Mouse (Mus musculus): ENCODE measurements at regions not wholly inside any gene's neighbourhood (a gene's known extent, or its start where the extent isn't known, plus 50 kb on each side); places are given as distances from the start of the nearest gene placed in this dataset.

- Histone ChIP-seq H3K9me3 (no peaks in the 10 kb centered on the region), H3K4me2 (no peak overlapping the region), H3K27ac (replicated peaks) (no peak overlapping the region), H3K27me3 (replicated peaks) (0 out of 2 replicates have a peak, but pooled peaks cover 3% of the 10 kb centered on the region), H3K4me1 (no peaks in the 10 kb centered on the region), H3K9ac (no peak overlapping the region), H3K36me3 (no peaks in the 10 kb centered on the region), H3K4me3 (no peak overlapping the region)
- no peak for ATAC-seq (ENCODE audit: extremely low read depth, insufficient number of reproducible peaks, low FRiP score, low TSS enrichment)
- WGBS, result 85% methylated on average over 2 of the region's 2 CpGs
Observed at GRCm38 (mm10) chr11:89867575-89867974, 90.1 kb upstream of the Ankfn1 start.

GRCm38 (mm10) chr11:89856184-89856769 lies 78.8 kb upstream of the Ankfn1 start:
- H3K27me3 ChIP-seq (replicated peaks), result no peaks in the 10 kb centered on the region
- no peak overlapping the region for H3K27ac ChIP-seq (replicated peaks)
- H3K9ac ChIP-seq, result no peak overlapping the region
- H3K9me3 ChIP-seq, result no peaks in the 10 kb centered on the region
- no peak overlapping the region for H3K4me3 ChIP-seq
- no peaks in the 10 kb centered on the region for H3K36me3 ChIP-seq
- ATAC-seq (ENCODE audit: extremely low read depth, insufficient number of reproducible peaks, low FRiP score, low TSS enrichment), result no peak
- WGBS, result 60% methylated on average over 9 of the region's 9 CpGs
- H3K4me2 ChIP-seq, result no peak overlapping the region
- no peaks in the 10 kb centered on the region for H3K4me1 ChIP-seq

- Histone ChIP-seq H3K4me1 (peaks cover 18% of the 10 kb centered on the region), H3K27me3 (replicated peaks) (no peaks in the 10 kb centered on the region), H3K9ac (no peak overlapping the region), H3K27ac (replicated peaks) (no peak overlapping the region), H3K4me2 (no peak overlapping the region), H3K4me3 (no peak overlapping the region), H3K36me3 (no peaks in the 10 kb centered on the region), H3K9me3 (no peaks in the 10 kb centered on the region)
- ATAC-seq (ENCODE audit: extremely low read depth, insufficient number of reproducible peaks, low FRiP score, low TSS enrichment), result no peak
Observed at GRCm38 (mm10) chr11:89841853-89842252, 64.4 kb upstream of the Ankfn1 start.

GRCm38 (mm10) chr11:89839671-89840327 lies 62.3 kb upstream of the Ankfn1 start:
- ATAC-seq (ENCODE audit: extremely low read depth, insufficient number of reproducible peaks, low FRiP score, low TSS enrichment), result no peak

GRCm38 (mm10) chr11:89837995-89838394 lies 60.5 kb upstream of the Ankfn1 start:
- H3K27ac ChIP-seq (replicated peaks), result no peak overlapping the region
- no peak for ATAC-seq (ENCODE audit: extremely low read depth, insufficient number of reproducible peaks, low FRiP score, low TSS enrichment)
- 90% methylated on average over 1 of the region's 1 CpGs for WGBS

More at GRCm38 (mm10) chr11:89839671-89840327, 62.3 kb upstream of the Ankfn1 start:
- H3K4me2 ChIP-seq, result peak overlapping the region; percentile 49
- H3K9me3 ChIP-seq, result no peaks in the 10 kb centered on the region
- H3K4me3 ChIP-seq, result no peak overlapping the region
- H3K27me3 ChIP-seq (replicated peaks), result no peaks in the 10 kb centered on the region
- H3K9ac ChIP-seq, result peak overlapping the region; percentile 30; the same call in 1 of the 2 replicates
- H3K27ac ChIP-seq (replicated peaks), result peak overlapping the region; percentile 54; the same call in 1 of the 2 replicates
- WGBS, result 21% methylated on average over 6 of the region's 6 CpGs
- H3K4me1 ChIP-seq, result peaks cover 18% of the 10 kb centered on the region
- no peaks in the 10 kb centered on the region for H3K36me3 ChIP-seq

GRCm38 (mm10) chr11:89836897-89837296 lies 59.4 kb upstream of the Ankfn1 start:
- Histone ChIP-seq H3K9ac (no peak overlapping the region), H3K4me1 (peaks cover 18% of the 10 kb centered on the region), H3K4me2 (no peak overlapping the region), H3K27me3 (replicated peaks) (no peaks in the 10 kb centered on the region), H3K36me3 (no peaks in the 10 kb centered on the region), H3K9me3 (no peaks in the 10 kb centered on the region), H3K4me3 (no peak overlapping the region), H3K27ac (replicated peaks) (no peak overlapping the region)
- no peak for ATAC-seq (ENCODE audit: extremely low read depth, insufficient number of reproducible peaks, low FRiP score, low TSS enrichment)
- 78% methylated on average over 4 of the region's 4 CpGs for WGBS

More at GRCm38 (mm10) chr11:89837995-89838394, 60.5 kb upstream of the Ankfn1 start:
- no peaks in the 10 kb centered on the region for H3K36me3 ChIP-seq
- no peaks in the 10 kb centered on the region for H3K9me3 ChIP-seq
- H3K4me2 ChIP-seq, result no peak overlapping the region
- no peak overlapping the region for H3K4me3 ChIP-seq
- H3K27me3 ChIP-seq (replicated peaks), result no peaks in the 10 kb centered on the region
- H3K4me1 ChIP-seq, result peaks cover 18% of the 10 kb centered on the region
- H3K9ac ChIP-seq, result no peak overlapping the region

- H3K4me2 ChIP-seq, result no peak overlapping the region
- H3K4me1 ChIP-seq, result no peaks in the 10 kb centered on the region
- no peak for ATAC-seq (ENCODE audit: extremely low read depth, insufficient number of reproducible peaks, low FRiP score, low TSS enrichment)
- no peaks in the 10 kb centered on the region for H3K36me3 ChIP-seq
- no peak overlapping the region for H3K4me3 ChIP-seq
- no peak overlapping the region for H3K9ac ChIP-seq
- WGBS, result 75% methylated on average over 4 of the region's 4 CpGs
- no peak overlapping the region for H3K27ac ChIP-seq (replicated peaks)
- no peaks in the 10 kb centered on the region for H3K9me3 ChIP-seq
- no peaks in the 10 kb centered on the region for H3K27me3 ChIP-seq (replicated peaks)
Observed at GRCm38 (mm10) chr11:89834068-89834467, 56.6 kb upstream of the Ankfn1 start.

- no peaks in the 10 kb centered on the region for H3K27me3 ChIP-seq (replicated peaks)
- no peak overlapping the region for H3K4me2 ChIP-seq
- no peaks in the 10 kb centered on the region for H3K36me3 ChIP-seq
- no peaks in the 10 kb centered on the region for H3K9me3 ChIP-seq
- no peaks in the 10 kb centered on the region for H3K4me1 ChIP-seq
- H3K27ac ChIP-seq (replicated peaks), result no peak overlapping the region
- no peak for ATAC-seq (ENCODE audit: extremely low read depth, insufficient number of reproducible peaks, low FRiP score, low TSS enrichment)
- H3K4me3 ChIP-seq, result no peak overlapping the region
- 82% methylated on average over 8 of the region's 8 CpGs for WGBS
- no peak overlapping the region for H3K9ac ChIP-seq
Observed at GRCm38 (mm10) chr11:89831577-89832110, 54.2 kb upstream of the Ankfn1 start.
